Mouse (Mus musculus) G1E (cell line): ENCODE measurements around the gene Siglec1.

Experiments used
- CTCF ChIP-seq: IDR thresholded peaks from 2 replicates; pipeline ENCODE4 v1.5.1; 2012; ENCODE audit warnings: low read depth, low read length, inconsistent platforms, mixed read lengths
- POLR2AphosphoS5 ChIP-seq: IDR thresholded peaks from 2 replicates; pipeline ENCODE4 v1.6.1; 2012; ENCODE audit warnings: low read depth, low read length, inconsistent platforms; ENCODE audit not compliant: insufficient replicate concordance

DNA sequence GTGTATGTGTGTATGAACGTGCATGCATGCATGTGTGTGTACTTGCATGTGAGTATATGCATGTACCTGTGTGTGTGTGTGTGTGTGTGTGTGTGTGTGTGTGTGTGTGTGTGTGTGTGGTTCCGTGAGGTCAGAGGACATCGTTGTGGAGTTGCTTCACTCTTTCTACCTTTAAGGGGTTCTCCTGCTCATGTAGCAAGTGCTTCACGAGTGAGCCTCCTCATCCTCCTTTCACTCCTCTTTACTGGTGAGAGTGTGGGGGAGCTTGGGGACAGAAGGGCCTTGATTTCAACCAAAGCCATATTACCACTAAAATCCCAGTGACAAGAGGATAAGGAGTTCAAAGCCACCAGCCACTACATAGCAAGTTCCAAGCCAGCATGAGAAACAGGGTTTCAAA, 10.5 kb upstream of the Siglec1 start:
- TF ChIP-seq CTCF, result no peak
- TF ChIP-seq POLR2AphosphoS5, result no peak
